Mouse (Mus musculus) frontal cortex, postnatal 36 days (tissue): ENCODE results near the gene Ptprn2.

Source experiments
- DNase-seq, 2 experiments: peaks; one replicate each; pipeline ENCODE4 v3.0.0; 2022; ENCODE audit warnings: low spot score in 2 of 2

Ptprn2 gene

DNA sequence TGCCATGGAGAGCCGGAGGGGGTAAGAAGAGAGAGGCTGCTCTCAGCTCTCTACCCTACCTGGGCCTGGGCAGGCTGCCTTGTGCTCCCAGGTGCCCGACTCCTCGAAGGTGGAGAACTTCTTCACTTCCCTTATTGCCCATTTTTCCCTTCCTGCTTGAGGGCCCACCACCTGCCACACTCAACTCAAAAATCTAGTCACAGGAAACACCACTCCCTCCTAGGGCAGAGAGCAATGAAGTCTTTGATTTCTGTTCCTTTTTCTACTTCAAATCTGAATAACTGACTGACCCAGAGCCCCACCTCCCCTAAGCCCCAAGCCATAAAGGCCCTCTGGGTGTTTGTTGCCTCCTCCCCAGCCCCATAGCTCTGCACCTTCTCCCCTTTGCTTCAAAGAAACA, 832.7 kb downstream of the Ptprn2 start:
- no peak for DNase-seq

DNA sequence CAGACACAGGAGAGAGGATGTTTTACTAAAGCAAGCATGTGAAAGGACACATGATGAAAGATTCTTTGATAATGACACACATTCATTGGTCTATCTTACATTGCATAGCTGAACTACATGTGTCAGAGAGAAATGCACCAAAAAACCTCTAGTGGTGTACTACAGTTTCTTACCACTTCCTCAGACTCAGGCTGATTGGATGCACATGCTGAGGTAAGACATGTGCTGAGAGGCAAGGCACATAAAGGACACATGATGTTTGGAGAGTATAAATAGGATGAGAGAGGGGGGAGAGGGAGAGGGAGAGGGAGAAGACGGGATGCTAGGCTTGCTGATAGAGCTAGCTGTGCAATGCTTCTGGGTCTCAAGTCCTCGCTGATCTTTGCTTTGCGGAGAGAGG, 837.5 kb downstream of the Ptprn2 start:
- no peak for DNase-seq
